Mouse (Mus musculus): ENCODE data around the gene Actg2. TPM values are rescaled to one million over a fixed set of nuclear protein-coding genes. Genes with fewer than 3 reads are reported as not detected.

Actg2 gene
- polyA plus RNA-seq, 1 experiment from 2014 or later, result 9.8 TPM

- Histone ChIP-seq H3K27me3 (ENCODE audit: control insufficient read depth, insufficient read depth, low read depth, low read length) (no peaks in the 10 kb centered on the region), H3K27ac (ENCODE audit: low read length) (no peak overlapping the region), H3K4me1 (ENCODE audit: control insufficient read depth, low read depth, low read length) (no peaks in the 10 kb centered on the region), H3K9ac (ENCODE audit: low read depth, low read length) (no peak overlapping the region), H3K36me3 (ENCODE audit: control insufficient read depth, insufficient read depth) (peaks cover 3% of the 10 kb centered on the region; the same call in 1 of the 2 replicates), H3K9me3 (replicated peaks; ENCODE audit: control insufficient read depth, low read length) (no peaks in the 10 kb centered on the region), H3K4me3 (ENCODE audit: low read depth, low read length) (no peak overlapping the region), H3K4me2 (ENCODE audit: low read depth, low read length) (no peak overlapping the region)
- WGBS (ENCODE audit: insufficient replicate concordance), result 72% methylated on average over 7 of the region's 7 CpGs
- ATAC-seq (ENCODE audit: low read depth), result no peak
Measured at GRCm38 (mm10) chr6:83478628-83479027, 57.4 kb downstream of the Actg2 start.

DNA sequence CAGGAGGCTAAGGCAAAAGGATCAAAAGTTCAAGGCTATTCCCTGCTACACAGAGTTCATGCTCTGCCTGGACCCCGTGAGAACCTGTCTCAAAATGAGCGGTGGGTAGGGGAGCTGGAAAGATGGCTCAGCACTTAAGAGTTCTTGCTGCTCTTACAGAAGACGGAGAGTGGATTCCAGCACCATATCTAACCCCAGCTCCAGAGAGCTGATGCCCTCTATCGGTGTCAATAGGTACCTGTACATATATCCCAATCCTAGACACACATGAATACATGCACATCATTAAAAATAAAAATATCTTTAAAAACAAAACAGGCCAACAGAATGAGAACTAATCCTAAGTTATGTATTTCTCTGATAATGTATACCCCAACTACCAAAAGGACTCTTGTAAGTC is 57.8 kb downstream of the Actg2 start:
- ATAC-seq (ENCODE audit: low read depth), result no peak
- H3K9me3 ChIP-seq (replicated peaks; ENCODE audit: control insufficient read depth, low read length), result no peaks in the 10 kb centered on the region
- H3K4me2 ChIP-seq (ENCODE audit: low read depth, low read length), result no peak overlapping the region

GRCm38 (mm10) chr6:83475431-83475830 is 60.6 kb downstream of the Actg2 start:
- H3K4me3 ChIP-seq (ENCODE audit: low read depth, low read length), result no peak overlapping the region
- ATAC-seq (ENCODE audit: low read depth), result no peak
- 54% methylated on average over 7 of the region's 7 CpGs for WGBS (ENCODE audit: insufficient replicate concordance)
- no peaks in the 10 kb centered on the region for H3K9me3 ChIP-seq (replicated peaks; ENCODE audit: control insufficient read depth, low read length)
- H3K27me3 ChIP-seq (ENCODE audit: control insufficient read depth, insufficient read depth, low read depth, low read length), result no peaks in the 10 kb centered on the region
- no peak overlapping the region for H3K9ac ChIP-seq (ENCODE audit: low read depth, low read length)
- no peak overlapping the region for H3K27ac ChIP-seq (ENCODE audit: low read length)
- peaks cover under 1% of the 10 kb centered on the region; the same call in 1 of the 2 replicates for H3K36me3 ChIP-seq (ENCODE audit: control insufficient read depth, insufficient read depth)
- no peaks in the 10 kb centered on the region for H3K4me1 ChIP-seq (ENCODE audit: control insufficient read depth, low read depth, low read length)
- no peak overlapping the region for H3K4me2 ChIP-seq (ENCODE audit: low read depth, low read length)

More for the DNA sequence above, 57.8 kb downstream of the Actg2 start:
- no peaks in the 10 kb centered on the region for H3K27me3 ChIP-seq (ENCODE audit: control insufficient read depth, insufficient read depth, low read depth, low read length)
- no peaks in the 10 kb centered on the region for H3K4me1 ChIP-seq (ENCODE audit: control insufficient read depth, low read depth, low read length)
- 65% methylated on average over 4 of the region's 4 CpGs for WGBS (ENCODE audit: insufficient replicate concordance)
- H3K9ac ChIP-seq (ENCODE audit: low read depth, low read length), result no peak overlapping the region
- peaks cover 3% of the 10 kb centered on the region; the same call in 1 of the 2 replicates for H3K36me3 ChIP-seq (ENCODE audit: control insufficient read depth, insufficient read depth)
- no peak overlapping the region for H3K4me3 ChIP-seq (ENCODE audit: low read depth, low read length)
- H3K27ac ChIP-seq (ENCODE audit: low read length), result no peak overlapping the region

- Histone ChIP-seq H3K27me3 (ENCODE audit: control insufficient read depth, insufficient read depth, low read depth, low read length) (no peaks in the 10 kb centered on the region), H3K9me3 (replicated peaks; ENCODE audit: control insufficient read depth, low read length) (no peaks in the 10 kb centered on the region), H3K4me2 (ENCODE audit: low read depth, low read length) (no peak overlapping the region), H3K4me3 (ENCODE audit: low read depth, low read length) (no peak overlapping the region), H3K36me3 (ENCODE audit: control insufficient read depth, insufficient read depth) (no peaks in the 10 kb centered on the region), H3K4me1 (ENCODE audit: control insufficient read depth, low read depth, low read length) (no peaks in the 10 kb centered on the region), H3K27ac (ENCODE audit: low read length) (no peak overlapping the region), H3K9ac (ENCODE audit: low read depth, low read length) (no peak overlapping the region)
- no peak for ATAC-seq (ENCODE audit: low read depth)
- WGBS (ENCODE audit: insufficient replicate concordance), result 65% methylated on average over 9 of the region's 9 CpGs
Measured at GRCm38 (mm10) chr6:83473240-83473639, 62.8 kb downstream of the Actg2 start.

DNA sequence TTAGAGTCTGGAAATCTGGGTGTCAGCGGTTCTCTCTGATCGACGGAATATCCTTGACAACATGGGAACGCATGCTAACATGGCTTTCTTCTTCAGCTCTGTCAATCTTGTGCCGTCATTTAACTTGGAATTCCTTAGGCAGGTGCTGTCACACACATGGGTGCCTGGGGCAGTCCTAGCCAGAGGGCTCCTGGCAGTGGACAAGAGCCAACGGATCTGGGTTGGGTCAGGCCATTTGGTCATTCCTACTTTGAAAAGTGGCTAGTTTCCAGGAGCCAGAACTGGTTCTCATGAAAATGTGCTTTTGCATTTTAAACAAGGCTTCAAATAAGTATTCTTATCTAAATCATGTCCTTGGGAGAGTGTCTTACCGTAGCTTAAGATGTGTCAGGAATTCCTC is 64.3 kb downstream of the Actg2 start:
- H3K9ac ChIP-seq (ENCODE audit: low read depth, low read length), result no peak overlapping the region
- no peaks in the 10 kb centered on the region for H3K27me3 ChIP-seq (ENCODE audit: control insufficient read depth, insufficient read depth, low read depth, low read length)
- H3K9me3 ChIP-seq (replicated peaks; ENCODE audit: control insufficient read depth, low read length), result no peaks in the 10 kb centered on the region
- no peaks in the 10 kb centered on the region for H3K36me3 ChIP-seq (ENCODE audit: control insufficient read depth, insufficient read depth)
- no peak overlapping the region for H3K27ac ChIP-seq (ENCODE audit: low read length)
- H3K4me2 ChIP-seq (ENCODE audit: low read depth, low read length), result no peak overlapping the region
- no peaks in the 10 kb centered on the region for H3K4me1 ChIP-seq (ENCODE audit: control insufficient read depth, low read depth, low read length)
- WGBS (ENCODE audit: insufficient replicate concordance), result 80% methylated on average over 7 of the region's 7 CpGs
- no peak for ATAC-seq (ENCODE audit: low read depth)
- H3K4me3 ChIP-seq (ENCODE audit: low read depth, low read length), result no peak overlapping the region

DNA sequence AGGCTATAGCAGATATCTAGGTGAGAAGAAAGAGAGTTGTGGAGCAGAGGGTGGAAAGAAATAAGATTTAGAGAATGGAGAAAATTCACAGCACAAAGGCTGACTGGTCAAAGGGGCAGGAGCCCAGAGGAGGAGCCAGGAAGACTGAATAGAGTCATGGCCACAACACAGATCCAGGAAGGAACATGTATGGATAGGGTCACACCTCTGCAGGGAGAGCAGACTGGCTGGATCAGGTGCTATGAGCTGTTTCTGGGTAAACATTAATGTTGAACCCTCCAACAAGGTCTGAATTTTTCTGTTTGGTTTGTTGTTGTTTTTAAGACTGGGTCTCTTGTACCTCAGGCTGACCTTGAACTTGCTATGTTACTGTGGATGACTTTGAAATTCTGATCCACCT is 72.1 kb downstream of the Actg2 start:
- Histone ChIP-seq H3K9me3 (replicated peaks; ENCODE audit: control insufficient read depth, low read length) (no peaks in the 10 kb centered on the region), H3K4me1 (ENCODE audit: control insufficient read depth, low read depth, low read length) (peaks cover 4% of the 10 kb centered on the region), H3K9ac (ENCODE audit: low read depth, low read length) (no peak overlapping the region), H3K27ac (ENCODE audit: low read length) (no peak overlapping the region), H3K4me3 (ENCODE audit: low read depth, low read length) (no peak overlapping the region), H3K27me3 (ENCODE audit: control insufficient read depth, insufficient read depth, low read depth, low read length) (no peaks in the 10 kb centered on the region), H3K36me3 (ENCODE audit: control insufficient read depth, insufficient read depth) (no peaks in the 10 kb centered on the region), H3K4me2 (ENCODE audit: low read depth, low read length) (no peak overlapping the region)
- no peak for ATAC-seq (ENCODE audit: low read depth)

Other genes starting within 250 kb of the Actg2 start
- 59.6 and 64.3 TPM in 2 replicates for gene Mthfd2, start 210.4 kb downstream of the Actg2 start, polyA plus RNA-seq (2015; fragmentation: Nextera tagmentation; extraction: Ambion mirVana)
- 31.5 and 32.0 TPM in 2 replicates for gene Mob1a, start 210.2 kb downstream of the Actg2 start, polyA plus RNA-seq (2015; fragmentation: Nextera tagmentation; extraction: Ambion mirVana)
- gene Bola3, start 187.1 kb downstream of the Actg2 start, polyA plus RNA-seq (2015; fragmentation: Nextera tagmentation; extraction: Ambion mirVana), result 196 and 234 TPM in 2 replicates
- gene Tet3, start 77.2 kb downstream of the Actg2 start, polyA plus RNA-seq (2015; fragmentation: Nextera tagmentation; extraction: Ambion mirVana), result 9.3 and 13.7 TPM in 2 replicates
- gene Dguok, start 29.3 kb downstream of the Actg2 start, polyA plus RNA-seq (2015; fragmentation: Nextera tagmentation; extraction: Ambion mirVana), result 24.1 and 24.3 TPM in 2 replicates
- gene Stambp, start 36.5 kb upstream of the Actg2 start, polyA plus RNA-seq (2015; fragmentation: Nextera tagmentation; extraction: Ambion mirVana), result 9.6 TPM in 2 replicates
- gene Clec4f, start 119.9 kb upstream of the Actg2 start, polyA plus RNA-seq (2015; fragmentation: Nextera tagmentation; extraction: Ambion mirVana), result 17.8 and 20.6 TPM in 2 replicates
- 1.3 and 1.4 TPM in 2 replicates for gene Cd207, start 141.6 kb upstream of the Actg2 start, polyA plus RNA-seq (2015; fragmentation: Nextera tagmentation; extraction: Ambion mirVana)
- gene Vax2, start 175.0 kb upstream of the Actg2 start, polyA plus RNA-seq (2015; fragmentation: Nextera tagmentation; extraction: Ambion mirVana), result not detected in 2 replicates
- not detected in 2 replicates for gene Atp6v1b1, start 206.7 kb upstream of the Actg2 start, polyA plus RNA-seq (2015; fragmentation: Nextera tagmentation; extraction: Ambion mirVana)
- gene Ankrd53, start 226.4 kb upstream of the Actg2 start, polyA plus RNA-seq (2015; fragmentation: Nextera tagmentation; extraction: Ambion mirVana), result not detected in 2 replicates
- 39.2 and 42.0 TPM in 2 replicates for gene Tex261, start 239.5 kb upstream of the Actg2 start, polyA plus RNA-seq (2015; fragmentation: Nextera tagmentation; extraction: Ambion mirVana)